Mouse (Mus musculus) heart, adult 2 months (tissue): ENCODE measurements around the gene Cysrt1. TPM values are rescaled to one million over a fixed set of nuclear protein-coding genes. Genes with fewer than 3 reads are reported as not detected.
A peak's percentile ranks its signal among the peaks of the same experiment; 100 is the strongest.

Experiments used
- DNase-seq, 2 experiments: peaks; one replicate each; pipeline ENCODE4 v3.0.0; 2021
- H3K27ac ChIP-seq: fragments of 200-600 bp; 2 replicates; pipeline ENCODE4 v1.8.1; 2022
- H3K27me3 ChIP-seq: fragments of 200-500 bp; 2 replicates; pipeline ENCODE4 v1.6.1; 2012; ENCODE audit warnings: mild to moderate bottlenecking, low read length, inconsistent platforms, mixed read lengths; ENCODE audit not compliant: control insufficient read depth, insufficient read depth
- H3K36me3 ChIP-seq: fragments of 200-500 bp; 2 replicates; pipeline ENCODE4 v1.6.1; 2012; ENCODE audit warnings: low read length, inconsistent platforms; ENCODE audit not compliant: control insufficient read depth, insufficient read depth
- H3K4me1 ChIP-seq: fragments of 200-500 bp; 2 replicates; pipeline ENCODE4 v1.6.1; 2011; ENCODE audit warnings: low read length; ENCODE audit not compliant: control insufficient read depth, insufficient read depth
- H3K4me3 ChIP-seq: fragments of 200-600 bp; 2 replicates; pipeline ENCODE4 v1.8.1; 2022
- H3K79me2 ChIP-seq: fragments of 200-500 bp; replicated peaks from 2 replicates; pipeline ENCODE4 v1.6.1; 2012; ENCODE audit warnings: mild to moderate bottlenecking, inconsistent platforms, low read length, moderate library complexity, mixed read lengths; ENCODE audit not compliant: control insufficient read depth, insufficient read depth
- H3K9ac ChIP-seq: fragments of 200-500 bp; 2 replicates; pipeline ENCODE4 v1.6.1; 2012; ENCODE audit warnings: low read depth, mild to moderate bottlenecking, control low read depth, inconsistent platforms, low read length, mixed read lengths
- CTCF ChIP-seq: fragments of 200-600 bp; IDR thresholded peaks from 2 replicates; pipeline ENCODE4 v1.8.1; 2022; ENCODE audit warnings: antibody characterized with exemption, mild to moderate bottlenecking, moderate library complexity
- EP300 ChIP-seq: fragments of 200-500 bp; IDR thresholded peaks from 2 replicates; pipeline ENCODE4 v1.6.1; 2011; ENCODE audit warnings: low read depth, low read length, control low read depth; ENCODE audit not compliant: insufficient read depth
- POLR2A ChIP-seq: fragments of 200-500 bp; IDR thresholded peaks from 2 replicates; pipeline ENCODE4 v1.6.1; 2011; ENCODE audit warnings: mild to moderate bottlenecking, low read depth, low read length, control low read depth; ENCODE audit not compliant: insufficient read depth
- WGBS: fragments of 180-500 bp; shearing (Covaris S2); methylation state at CpG from one replicate; pipeline ENCODE4 v1.1.7; 2018; 5-methylcytosine and 5-hydroxymethylcytosine counted together
- intact Hi-C: fragments of 180-260 bp; cut with DNase I; formaldehyde crosslinking; loops from one replicate; pipeline ENCODE4 v1.15.1; 2025
- polyA plus RNA-seq: library from polyadenylated mRNA; depleted of rRNA; stranded (reverse); fragments of >200 nt; gene quantifications from 2 replicates; pipeline ENCODE4 v1.2.3, GENCODE M21; 2012
- total RNA-seq, 2 experiments: library from RNA; stranded (reverse); gene quantifications; 2 replicates each; pipeline ENCODE4 v1.2.3; 2021

Gene Cysrt1
- total and polyA plus RNA-seq, 3 experiments: not detected

DNA sequence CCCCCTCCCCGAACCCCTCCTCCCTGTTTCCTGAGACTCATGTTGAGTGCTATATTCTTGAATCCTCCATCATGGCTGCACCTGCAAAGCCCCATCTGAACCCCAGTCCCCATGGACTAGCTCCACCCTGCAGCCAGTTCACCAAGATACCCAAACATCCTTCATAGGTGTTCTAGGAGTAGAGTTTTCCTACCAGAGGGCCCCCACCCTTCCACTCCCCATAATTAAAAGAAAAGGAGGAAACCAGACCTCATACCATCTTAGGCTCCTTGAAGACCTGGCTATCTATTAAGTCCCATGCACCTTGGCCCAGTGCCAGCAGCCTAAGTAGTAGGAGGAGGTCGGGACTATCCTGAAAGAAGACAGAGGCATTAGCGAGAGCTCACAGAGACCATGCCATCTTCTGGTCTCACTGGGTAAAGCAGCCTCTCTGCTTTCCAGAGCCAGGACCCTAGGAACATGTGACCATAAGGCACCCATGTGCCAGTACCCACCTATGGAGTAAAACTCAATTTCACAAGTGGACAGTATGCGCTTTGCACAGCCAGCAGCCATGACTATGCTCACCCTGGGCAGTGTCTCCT, 38.5 kb downstream of the Cysrt1 start:
- intact Hi-C loops: no loop called here
- Histone ChIP-seq H3K36me3 (no peaks in the 10 kb centered on the region), H3K4me1 (no peaks in the 10 kb centered on the region), H3K9ac (no peak overlapping the region), H3K79me2 (no peaks in the 10 kb centered on the region), H3K4me3 (no peak overlapping the region), H3K27ac (no peak overlapping the region), H3K27me3 (no peaks in the 10 kb centered on the region)
- DNase-seq: no peak
- WGBS: 47% methylated on average over 4 of the region's 4 CpGs
- TF ChIP-seq CTCF: peak; percentile 44
- TF ChIP-seq POLR2A: no peak
- TF ChIP-seq EP300: no peak

DNA sequence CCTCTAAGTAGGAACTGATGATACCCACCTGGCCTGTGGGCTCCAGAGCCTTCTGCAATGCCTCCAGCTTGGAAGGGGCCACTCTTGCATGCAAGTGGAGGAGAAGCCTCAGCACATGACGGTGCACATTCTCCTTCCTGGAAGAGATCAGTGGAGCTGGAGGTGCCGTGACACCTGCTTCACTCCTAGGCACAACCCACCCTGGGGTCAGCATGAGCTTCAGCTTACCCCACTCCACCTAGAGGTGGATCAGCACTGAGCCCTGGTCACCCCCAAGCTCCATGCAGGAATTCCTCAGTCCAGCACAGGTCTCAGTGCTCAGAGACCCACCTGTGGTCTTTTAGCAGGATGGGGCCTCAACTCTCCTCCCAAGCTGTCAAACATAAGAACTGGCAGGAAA, 41.6 kb downstream of the Cysrt1 start:
- 90% methylated on average over 2 of the region's 2 CpGs for WGBS
- intact Hi-C loops: no loop called here
- no peaks in the 10 kb centered on the region for H3K36me3 ChIP-seq
- H3K4me3 ChIP-seq: no peak overlapping the region
- H3K27ac ChIP-seq: no peak overlapping the region
- no peaks in the 10 kb centered on the region for H3K27me3 ChIP-seq
- H3K79me2 ChIP-seq: no peaks in the 10 kb centered on the region
- peaks cover 3% of the 10 kb centered on the region; the same call in 1 of the 2 replicates for H3K4me1 ChIP-seq
- no peak overlapping the region for H3K9ac ChIP-seq
- TF ChIP-seq EP300 (no peak), CTCF (no peak), POLR2A (no peak)
- DNase-seq: no peak

DNA sequence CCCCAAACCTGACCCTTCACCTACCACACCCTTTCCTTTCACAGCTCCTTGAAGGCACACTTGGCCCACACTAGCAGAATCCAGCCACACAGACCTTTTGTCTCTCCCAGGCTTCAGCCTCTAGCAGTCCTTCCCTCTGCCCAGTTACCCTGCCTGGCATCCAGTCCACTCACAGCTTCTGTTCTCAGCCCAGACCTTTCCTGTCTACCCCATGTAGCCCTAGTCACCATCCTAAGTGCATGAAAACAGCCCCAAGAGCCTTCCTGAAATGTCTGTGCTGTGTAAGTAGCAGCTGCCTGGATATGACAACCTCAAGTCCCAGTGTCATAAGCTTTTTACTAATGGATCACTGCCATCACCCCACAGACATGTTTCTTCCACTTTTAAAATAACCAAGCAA, 44.3 kb downstream of the Cysrt1 start:
- H3K27ac ChIP-seq: peak overlapping the region; percentile 95
- no peaks in the 10 kb centered on the region for H3K27me3 ChIP-seq
- no peaks in the 10 kb centered on the region for H3K36me3 ChIP-seq
- H3K79me2 ChIP-seq: no peaks in the 10 kb centered on the region
- no peak for DNase-seq
- H3K9ac ChIP-seq: no peak overlapping the region
- intact Hi-C loops: no loop called here
- peaks cover 20% of the 10 kb centered on the region for H3K4me1 ChIP-seq
- TF ChIP-seq EP300: no peak
- TF ChIP-seq CTCF: no peak
- TF ChIP-seq POLR2A: no peak
- no peak overlapping the region for H3K4me3 ChIP-seq

DNA sequence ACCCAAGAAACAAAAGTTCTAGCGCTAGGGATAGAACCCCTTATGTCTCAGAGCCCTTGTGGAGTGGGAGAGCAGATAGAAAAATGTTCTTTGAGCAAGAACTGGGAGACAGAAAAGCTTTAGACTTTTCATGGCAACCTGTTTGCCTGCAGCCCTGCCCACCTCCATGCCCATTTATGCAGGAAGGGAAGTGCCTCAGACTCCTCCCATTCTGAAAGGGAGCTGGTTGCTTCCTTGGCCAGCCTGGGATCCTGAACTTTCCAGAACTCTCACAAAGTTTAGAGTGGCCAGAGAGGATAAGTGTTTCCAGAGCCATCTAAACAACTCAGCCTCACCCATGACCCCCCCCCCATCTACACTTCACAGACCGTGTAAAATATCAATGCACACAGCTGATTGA, 45.1 kb downstream of the Cysrt1 start:
- Histone ChIP-seq H3K4me3 (peak overlapping the region; percentile 30), H3K27me3 (no peaks in the 10 kb centered on the region), H3K27ac (peak overlapping the region; percentile 95), H3K4me1 (peaks cover 20% of the 10 kb centered on the region), H3K36me3 (no peaks in the 10 kb centered on the region), H3K79me2 (no peaks in the 10 kb centered on the region), H3K9ac (no peak overlapping the region)
- intact Hi-C loops: no loop called here
- 25% methylated on average over 2 of the region's 2 CpGs for WGBS
- TF ChIP-seq POLR2A (no peak), CTCF (no peak), EP300 (no peak)
- peak in 1 of 2 experiments; percentile 41 for DNase-seq

DNA sequence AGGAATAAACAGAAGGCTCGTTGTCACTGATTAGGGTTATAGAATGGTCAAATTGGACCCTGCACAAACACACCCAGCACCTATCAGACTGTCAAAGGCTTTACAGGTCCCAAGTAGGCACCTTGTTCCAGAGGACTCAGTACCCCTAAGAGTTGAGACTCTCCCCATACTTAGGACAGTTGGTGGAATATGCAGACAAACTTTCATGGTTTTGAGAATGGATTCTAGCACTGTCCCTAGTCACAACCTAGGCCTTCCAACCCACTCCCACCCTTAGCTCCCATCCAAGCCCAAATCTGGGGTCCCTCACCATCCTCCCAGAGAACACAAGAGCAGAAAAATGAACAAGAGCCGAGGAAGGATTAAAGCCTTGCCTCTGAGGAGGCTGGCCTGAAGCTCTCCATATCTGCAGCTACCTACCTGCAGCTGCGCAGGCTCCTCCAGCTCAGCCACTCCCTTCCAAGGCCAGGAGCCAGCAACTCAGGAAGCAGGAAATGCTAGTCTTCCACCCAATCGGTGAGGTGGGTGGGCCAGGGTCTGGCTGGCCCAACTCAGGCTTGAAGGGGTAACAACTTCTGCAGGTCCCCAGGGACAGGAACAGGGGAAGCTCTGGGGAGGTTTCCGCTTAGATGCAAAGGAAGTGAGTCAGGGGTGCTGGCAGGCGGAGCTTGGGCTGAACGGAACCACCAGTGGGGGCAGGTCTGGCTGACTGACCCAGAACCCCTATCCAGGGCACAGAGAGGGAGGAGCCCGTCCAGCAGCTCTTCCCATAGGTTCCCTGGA, 45.9 kb downstream of the Cysrt1 start, which contains the start of gene Tor4a:
TSS of gene Tor4a (minus strand) at position 715 of the 783 bp plus-strand sequence.
- 18% methylated on average over 8 of the region's 8 CpGs for WGBS
- DNase-seq: peak; percentile 85 to 93
- Histone ChIP-seq H3K36me3 (no peaks in the 10 kb centered on the region), H3K4me1 (peaks cover 20% of the 10 kb centered on the region), H3K79me2 (no peaks in the 10 kb centered on the region), H3K4me3 (peak within 1 kb of the TSS; percentile 52), H3K9ac (peak within 1 kb of the TSS; percentile 51), H3K27me3 (no peaks in the 10 kb centered on the region), H3K27ac (peak within 1 kb of the TSS; percentile 95)
- intact Hi-C loops: loop anchor here (1.0 kb wide), 2 partner anchors 16 to 29 kb away; partner anchors contain the start of gene Nrarp
- TF ChIP-seq EP300 (peak; percentile 88), CTCF (no peak), POLR2A (peak; percentile 87)
